Mouse (Mus musculus) spleen, postnatal 14 days (tissue): ENCODE results near the gene Dlgap3.

Source experiments
- DNase-seq, 2 experiments: peaks; one replicate each; pipeline ENCODE4 v3.0.0; 2021 to 2022; ENCODE audit warnings: low spot score in 2 of 2

Dlgap3 gene

DNA sequence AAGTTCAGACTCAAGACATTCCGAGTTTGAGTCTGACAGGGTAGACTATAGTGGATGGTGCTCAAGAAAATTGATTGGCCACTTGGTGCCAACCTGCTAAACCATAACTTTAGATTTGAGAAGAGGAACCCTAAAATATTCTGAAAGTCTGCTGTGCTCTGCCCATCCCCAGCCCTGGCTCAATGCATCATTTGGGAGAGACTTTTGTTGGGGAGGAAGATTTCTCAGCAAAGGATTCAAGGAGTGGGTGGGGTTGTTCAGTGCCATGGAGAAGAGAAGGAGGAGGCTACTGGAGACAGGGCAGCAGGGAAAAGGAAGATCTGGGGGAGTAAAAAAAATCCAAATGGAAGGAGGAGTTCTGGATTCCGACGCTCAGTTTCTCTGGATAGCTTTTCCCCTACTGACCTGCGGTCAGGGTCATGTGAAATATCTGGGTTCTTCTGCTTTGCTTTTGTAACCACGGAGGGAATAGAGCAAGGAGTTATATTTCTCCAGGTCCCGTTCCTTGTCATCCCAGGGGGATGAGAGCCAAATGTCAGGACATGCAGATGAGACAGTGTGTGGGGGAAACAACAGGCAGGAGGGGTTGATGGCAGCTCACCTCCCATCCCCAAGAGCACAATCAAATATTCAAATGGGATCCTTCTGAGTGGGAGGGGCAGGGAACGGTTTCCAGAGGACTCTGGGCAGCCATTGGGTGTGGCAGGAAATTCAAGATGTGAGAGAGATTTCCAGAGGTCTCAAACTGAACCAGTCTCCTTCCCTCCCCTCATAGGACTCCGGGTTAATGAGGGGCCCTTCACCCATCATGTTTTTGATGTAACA is 5.3 kb downstream of the Dlgap3 start:
- DNase-seq: no peak

DNA sequence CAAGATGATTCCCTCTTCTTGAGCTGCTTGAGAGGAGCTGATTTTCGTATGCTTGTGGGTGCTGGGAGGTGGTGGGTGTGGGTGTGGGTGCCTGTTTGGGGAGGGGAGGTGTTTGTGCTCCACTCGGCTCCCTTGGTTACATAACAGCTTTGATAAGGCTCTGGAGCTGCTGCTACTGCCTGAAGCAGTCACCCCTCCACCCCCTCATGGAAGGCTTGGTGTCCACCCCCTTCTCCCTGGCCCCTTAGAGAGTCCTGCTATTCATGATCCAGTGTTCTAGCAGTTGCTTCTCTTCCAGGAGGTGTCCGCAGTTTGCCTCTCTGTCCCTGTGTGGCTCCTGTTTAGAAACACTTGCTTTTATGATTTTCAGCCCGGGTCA is 5.9 kb downstream of the Dlgap3 start:
- DNase-seq: no peak

- no peak for DNase-seq
Measured at GRCm38 (mm10) chr4:127177961-127178360, 9.0 kb downstream of the Dlgap3 start.

DNA sequence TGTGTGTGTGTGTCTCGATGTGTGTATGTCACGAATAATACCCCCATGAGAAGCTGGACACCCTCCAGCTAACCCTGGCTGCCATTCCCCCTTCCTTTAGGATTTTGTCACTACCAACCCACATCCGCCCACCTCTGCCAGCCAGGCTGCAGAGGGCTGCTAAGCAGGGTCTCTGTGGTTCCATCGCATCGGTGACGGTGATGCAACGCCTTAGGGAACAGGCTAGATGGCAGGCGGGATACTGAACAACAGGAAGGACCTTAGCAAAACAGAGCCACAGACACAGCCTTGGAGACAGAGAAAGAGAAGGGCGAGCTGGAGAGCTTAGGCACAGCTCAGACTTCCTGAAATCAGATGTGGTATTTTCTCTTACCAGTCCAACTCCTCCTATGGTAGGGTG is 9.7 kb downstream of the Dlgap3 start:
- DNase-seq: no peak

DNA sequence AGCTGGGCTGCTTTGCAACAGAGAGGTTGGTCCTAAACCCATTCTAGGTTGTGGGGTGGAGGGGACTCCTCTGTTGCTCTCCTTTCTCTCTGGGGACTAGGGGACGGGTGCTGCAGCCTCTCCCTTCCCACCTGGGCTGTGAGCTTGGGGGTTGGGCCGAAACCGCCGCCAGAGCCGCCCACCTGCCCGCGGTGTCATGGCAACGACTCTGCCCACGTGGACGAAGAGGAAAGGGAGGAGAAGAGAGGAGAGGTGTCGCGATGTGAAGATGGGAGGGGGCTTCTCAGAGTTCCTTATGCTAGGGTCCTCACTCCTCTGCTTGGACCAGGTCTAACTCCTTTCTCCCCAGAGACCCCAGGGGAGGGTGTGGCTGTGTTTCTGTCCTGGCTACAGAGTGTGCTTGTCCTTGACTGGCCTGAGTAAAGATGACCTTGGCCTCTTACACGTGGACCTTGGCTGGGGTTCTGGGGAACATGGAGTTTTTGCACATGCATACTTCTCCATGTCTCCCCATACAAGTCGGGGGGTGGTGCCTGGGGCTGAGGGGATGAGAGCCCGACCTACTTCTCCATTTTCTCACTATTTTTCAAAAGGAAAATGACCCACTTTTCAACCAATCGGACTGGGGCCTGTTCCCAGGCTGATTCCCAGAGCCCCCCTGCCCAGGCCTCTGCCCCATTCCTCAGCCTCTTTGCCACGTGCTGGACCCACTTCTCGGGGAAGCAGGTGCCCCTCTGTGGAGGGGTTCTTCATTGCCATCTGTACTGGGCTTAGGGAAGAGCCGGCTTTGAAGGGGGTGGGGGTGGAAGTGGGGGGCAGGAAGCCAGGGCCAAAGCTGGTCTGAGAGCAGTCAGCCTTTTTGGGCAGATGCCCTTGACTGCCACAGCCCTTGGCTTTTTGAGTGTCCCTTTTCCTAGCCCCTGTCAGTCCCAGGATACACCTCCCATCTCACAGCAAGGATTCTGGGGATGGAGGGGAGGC is 10.8 kb downstream of the Dlgap3 start:
- no peak for DNase-seq

- no peak for DNase-seq
Measured at GRCm38 (mm10) chr4:127180450-127180840, 11.4 kb downstream of the Dlgap3 start.

- no peak for DNase-seq
Measured at GRCm38 (mm10) chr4:127181010-127181409, 12.0 kb downstream of the Dlgap3 start.

GRCm38 (mm10) chr4:127183867-127184266 is 14.9 kb downstream of the Dlgap3 start:
- DNase-seq: no peak

DNA sequence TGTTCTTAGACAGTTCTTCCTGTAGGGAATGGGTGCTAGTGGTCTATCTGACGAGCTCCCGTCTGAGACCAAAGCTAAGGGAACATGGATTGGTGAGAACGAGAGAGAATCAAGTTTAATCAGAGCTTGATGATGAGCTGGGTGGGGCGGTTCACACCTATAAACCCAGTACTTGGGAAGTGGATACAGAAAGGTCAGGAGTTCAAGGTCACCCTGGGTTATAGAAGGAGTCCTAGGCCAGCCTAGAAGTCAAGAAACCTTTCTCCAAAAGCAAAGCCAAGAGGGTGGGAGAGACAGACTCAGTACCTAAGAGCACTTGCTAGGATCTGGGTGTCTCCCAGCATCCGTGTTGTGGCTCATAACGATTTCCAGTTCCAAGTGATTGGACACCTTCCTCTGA is 21.9 kb downstream of the Dlgap3 start:
- DNase-seq: no peak

DNA sequence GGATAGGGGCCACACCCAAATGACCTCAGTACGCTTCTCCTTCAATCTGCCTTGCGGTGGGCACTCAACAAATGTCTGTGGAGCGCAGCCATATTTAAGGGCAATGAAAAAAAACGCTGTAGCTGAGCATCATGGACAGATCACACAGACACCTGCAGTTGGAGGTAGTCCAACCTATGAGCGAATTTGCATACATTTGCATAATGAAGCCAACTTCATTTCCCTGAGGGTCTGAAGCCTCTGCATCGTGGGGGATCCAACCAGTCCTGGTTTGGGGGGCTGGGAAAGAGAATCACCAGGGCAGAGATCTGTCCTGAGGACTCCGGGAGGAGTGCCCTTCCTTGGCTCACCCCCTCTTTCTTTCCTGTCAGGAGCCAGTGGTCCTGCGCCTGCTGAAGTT is 23.7 kb downstream of the Dlgap3 start:
- no peak for DNase-seq

- DNase-seq: no peak
Measured at GRCm38 (mm10) chr4:127193378-127194155, 24.6 kb downstream of the Dlgap3 start.

- no peak for DNase-seq
Measured at GRCm38 (mm10) chr4:127194477-127195269, 25.7 kb downstream of the Dlgap3 start.

DNA sequence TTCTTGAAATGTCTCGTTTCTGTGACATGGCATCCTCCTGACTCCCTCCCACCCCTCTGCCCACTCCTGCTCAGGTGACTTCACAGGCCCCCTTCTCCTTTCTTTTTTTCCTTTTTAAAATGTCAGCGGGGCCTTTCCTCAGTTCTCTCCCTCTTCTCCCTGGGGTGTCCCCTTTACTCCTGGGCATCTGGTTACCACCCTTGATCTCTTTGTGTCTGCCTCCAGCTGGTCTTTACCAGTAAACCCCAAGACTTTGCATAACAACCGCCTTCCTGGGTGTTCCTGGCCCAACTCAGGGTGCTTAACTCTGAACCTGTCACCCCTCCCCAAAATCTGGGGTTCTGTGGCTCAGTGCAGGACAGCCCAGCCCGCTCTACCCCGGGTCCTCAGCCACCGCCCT is 29.6 kb downstream of the Dlgap3 start:
- DNase-seq: no peak

DNA sequence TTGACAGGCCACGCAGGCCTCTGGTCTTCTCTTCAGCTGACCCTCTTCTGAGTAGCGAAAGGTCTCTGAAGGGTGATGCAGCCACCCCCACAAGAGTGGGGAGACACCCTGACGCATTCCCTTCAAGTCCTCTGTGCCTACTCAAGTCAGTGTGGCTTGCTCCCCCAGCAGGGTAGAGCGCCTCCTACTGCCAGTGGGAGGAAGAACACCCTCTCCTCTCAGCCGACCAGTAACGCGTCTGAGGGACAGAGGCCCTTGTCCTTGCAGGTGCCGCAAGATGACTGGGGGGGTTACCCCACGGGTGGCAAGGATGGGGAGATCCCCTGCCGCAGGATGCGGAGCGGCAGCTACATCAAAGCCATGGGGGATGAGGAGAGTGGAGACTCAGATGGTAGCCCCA is 30.4 kb downstream of the Dlgap3 start:
- no peak for DNase-seq

DNA sequence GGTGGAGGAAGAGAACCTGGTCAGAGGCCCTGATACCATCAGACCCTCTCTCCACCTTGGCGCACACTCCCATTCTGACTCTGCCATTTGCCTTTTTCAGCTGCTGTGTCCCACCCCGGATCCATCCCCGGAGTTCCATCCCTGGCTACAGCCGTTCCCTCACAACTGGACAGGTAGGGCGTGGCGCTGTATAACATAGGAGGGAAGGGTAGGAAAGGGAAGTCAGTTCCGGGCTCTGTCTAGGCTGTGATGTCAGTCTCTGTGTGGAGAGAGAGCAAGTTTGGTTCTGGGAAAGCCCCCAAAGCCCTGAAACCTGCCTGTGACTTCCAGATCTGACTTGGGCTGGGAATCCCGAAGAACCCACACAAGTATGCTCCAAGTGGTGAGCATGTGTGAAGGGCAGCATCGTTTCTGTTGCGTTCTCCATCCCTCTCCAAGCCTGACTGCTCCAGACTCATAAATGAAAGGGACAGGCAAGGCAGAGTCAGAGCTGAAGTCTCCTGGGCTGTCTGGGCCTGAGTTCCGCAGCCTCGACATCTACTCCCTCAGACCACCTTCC is 31.2 kb downstream of the Dlgap3 start:
- DNase-seq: no peak

DNA sequence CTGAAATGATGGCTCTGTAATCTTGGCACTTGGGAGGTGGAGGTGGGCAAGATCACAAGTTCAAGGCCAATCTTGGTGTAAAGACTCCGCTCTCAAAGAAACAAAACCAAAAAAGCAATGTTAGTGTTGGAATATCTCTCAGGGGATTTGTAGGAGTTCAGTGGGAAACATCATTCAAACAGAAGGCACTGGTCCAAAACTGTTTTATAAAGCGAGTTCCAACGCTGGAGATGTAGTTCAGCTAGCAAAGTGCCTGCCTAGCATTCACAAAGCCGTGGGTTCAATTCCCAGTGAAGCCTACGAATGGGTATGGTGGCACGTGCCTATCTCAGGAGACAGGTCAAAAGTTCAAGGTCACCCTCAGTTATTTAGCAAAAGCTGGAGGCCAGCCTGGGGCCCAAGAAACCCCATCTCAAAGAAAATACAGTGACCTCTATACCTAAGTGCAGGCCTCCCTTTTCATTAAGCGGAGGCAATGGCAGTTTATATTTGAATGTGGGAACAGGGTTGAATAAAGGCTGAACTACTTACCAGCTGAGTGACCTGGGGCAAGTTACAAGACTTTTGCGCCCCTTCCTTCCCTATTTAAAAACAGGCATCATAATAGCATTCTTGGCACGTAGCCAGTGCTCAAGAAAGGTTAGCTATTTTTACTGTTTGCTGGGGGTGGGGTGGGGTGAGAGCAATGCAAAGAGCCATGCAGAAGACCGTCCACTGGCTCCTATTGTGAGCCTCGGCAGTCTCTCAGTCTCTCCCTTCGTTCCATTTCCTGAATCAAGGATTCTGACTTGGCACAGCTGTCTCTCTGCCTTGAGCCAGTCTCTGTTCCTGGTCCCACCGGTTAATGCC is 32.0 kb downstream of the Dlgap3 start:
- DNase-seq: no peak

- no peak for DNase-seq
Measured at GRCm38 (mm10) chr4:127203081-127203480, 34.1 kb downstream of the Dlgap3 start.

DNA sequence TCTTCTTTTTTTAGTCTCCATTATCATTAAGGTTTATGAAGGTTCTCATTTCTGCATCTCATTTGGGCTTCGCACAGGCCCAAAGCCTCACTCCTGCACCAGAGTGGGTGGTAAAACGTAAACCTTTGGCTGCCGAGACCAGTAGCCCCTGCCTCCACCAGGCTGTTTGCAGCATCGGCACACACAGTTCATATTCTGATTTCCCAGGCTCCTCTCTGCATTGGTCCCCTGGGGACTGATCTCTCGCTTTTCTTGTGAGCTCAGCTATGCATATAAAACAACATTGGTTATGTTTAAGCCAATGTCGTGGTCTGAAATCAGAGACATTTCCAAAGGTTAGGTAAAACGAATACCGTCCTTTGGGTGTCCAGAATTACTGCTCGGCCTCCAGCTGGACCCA is 42.3 kb downstream of the Dlgap3 start:
- no peak for DNase-seq

DNA sequence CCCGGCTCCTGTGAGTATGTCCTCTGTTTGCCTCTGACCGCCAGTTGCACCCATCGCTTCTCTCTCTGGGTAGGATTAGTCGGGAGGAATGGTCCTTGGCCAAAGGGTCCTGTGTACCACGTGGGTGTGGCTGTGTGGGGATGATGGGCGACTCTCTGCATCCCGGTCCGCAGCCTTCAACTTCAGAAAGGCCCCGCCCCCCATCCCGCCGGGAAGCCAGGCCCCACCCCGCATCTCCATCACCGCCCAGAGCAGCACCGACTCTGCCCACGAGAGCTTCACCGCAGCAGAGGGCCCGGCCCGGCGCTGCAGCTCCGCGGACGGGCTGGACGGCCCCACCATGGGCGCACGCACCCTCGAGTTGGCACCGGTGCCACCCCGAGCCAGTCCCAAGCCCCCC is 45.5 kb downstream of the Dlgap3 start:
- DNase-seq: no peak

DNA sequence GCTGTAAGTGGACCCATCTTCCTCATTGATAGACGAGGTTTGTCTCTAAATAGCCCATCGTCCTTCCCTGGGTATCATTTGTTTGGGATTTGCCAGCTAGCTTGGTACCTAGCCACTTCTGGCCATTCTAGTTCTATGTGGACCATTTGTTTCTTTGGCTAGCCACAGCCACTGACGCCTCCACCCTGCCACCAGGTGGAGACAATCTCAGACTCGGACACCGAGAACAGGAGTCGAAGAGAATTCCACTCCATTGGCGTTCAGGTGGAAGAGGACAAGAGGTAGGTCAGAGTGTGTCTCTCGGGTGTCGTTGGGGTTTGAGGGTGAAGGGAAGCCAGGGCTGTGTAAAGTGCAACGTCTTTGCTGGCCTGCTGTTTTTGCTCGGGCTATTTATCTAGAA is 46.1 kb downstream of the Dlgap3 start:
- DNase-seq: no peak
